Mouse (Mus musculus): ENCODE results near the gene Hapln2.

Gene Hapln2

DNA sequence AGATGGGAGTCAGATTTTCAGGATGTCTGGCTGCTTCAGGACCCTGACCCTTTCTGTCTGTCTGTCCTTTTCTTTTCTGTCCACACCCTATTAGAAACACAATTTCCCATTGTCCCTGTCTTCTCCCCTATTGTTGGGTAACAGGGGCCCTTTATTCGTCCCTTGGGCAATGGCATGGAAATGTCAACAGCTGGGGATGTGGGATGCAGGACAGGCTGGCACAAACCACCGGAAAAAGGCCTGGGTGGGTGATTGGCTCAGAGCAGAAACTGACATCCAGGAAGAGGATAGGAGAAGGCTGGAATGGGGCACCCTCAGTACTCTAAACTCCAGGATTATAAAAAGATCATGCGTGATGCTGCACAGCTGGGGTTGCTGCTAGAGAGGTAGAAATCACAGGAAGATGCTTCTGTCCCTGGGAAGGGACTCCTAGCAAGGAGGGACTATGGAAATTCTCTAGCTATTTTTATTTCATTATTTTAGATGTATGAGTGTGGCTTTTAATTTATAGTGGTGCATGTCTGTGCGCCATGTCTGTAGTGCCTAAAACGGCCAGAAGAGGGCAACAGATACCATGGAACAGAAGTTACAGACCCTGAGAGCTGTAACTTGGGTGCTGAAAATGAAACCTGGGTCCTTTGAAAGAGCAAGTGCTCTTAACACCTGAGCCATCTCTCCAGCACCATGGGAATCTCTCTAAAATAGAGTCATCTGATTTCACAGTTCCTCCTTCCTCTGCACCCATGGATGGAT lies at the start of gene Hapln2:
TSS of gene Hapln2 (minus strand) at position 150 of the 753 bp plus-strand sequence.
- in situ Hi-C loops (cut with MboI, MseI) = no loop called here

DNA sequence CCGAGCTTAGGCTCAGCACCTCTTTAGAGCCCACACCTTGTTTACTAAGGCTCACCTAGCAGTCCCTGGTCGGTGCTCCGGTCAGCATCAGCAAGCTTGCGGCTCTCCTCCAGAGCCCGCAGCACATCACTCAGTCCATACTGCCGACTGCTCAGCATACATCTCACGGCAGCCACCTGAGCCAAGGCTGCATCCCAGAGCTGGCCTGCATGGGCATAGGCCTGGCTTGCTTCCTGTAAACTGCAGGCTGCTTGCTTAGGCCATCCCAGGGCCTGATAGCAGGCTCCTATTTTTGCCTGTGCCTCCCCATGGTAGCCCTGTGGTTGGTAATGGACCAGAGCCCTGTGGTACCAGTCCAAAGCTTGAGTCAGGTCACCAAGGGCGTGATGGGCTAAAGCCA lies 47.4 kb upstream of the Hapln2 start:
- in situ Hi-C loops (cut with MboI, MseI) = loop anchor here (5.0 kb wide), 1 partner anchor 67 kb away; no protein-coding TSS in a partner anchor

DNA sequence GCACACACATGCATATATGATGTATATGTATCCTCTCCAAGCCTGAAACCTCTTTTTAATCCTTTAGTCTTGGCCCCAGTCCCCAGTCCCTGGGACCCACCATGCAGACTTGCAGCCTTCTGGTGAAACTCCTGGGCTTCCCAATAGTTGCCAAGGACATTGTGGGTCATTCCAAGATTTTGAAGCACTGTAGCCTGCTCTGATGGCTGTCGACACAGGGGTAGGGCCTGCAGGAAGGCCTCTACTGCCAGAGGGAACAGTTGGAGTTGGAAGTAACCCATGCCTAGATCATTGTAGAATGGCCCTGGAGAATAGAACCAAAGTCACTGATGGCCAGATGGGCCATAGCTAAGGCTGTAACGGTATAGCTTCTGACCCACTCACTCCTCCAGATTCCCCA lies 47.0 kb upstream of the Hapln2 start:
- in situ Hi-C loops (cut with MboI, MseI) = loop anchor here (5.0 kb wide), 1 partner anchor 67 kb away; no protein-coding TSS in a partner anchor

DNA sequence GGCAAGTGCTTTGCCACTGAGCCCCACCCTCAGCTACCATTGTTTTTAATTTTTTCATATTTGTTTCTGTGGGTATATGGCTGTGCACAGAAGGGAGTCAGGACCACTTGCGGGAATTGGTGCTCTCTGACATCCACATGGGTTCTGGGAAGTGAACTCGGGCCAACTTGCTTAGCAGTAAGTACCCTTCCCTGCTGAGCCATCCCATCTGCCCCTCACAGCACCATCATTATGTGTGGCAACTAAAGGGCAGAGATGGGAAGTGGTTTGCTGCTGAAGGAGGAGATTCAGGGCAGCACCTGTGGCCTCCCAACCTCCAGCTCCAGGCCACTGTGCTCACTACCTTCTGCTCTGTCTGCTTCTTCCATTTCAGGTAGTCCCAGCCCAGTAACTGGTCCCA lies 46.2 kb upstream of the Hapln2 start:
- in situ Hi-C loops (cut with MboI, MseI) = loop anchor here (5.0 kb wide), 1 partner anchor 66 kb away; no protein-coding TSS in a partner anchor

DNA sequence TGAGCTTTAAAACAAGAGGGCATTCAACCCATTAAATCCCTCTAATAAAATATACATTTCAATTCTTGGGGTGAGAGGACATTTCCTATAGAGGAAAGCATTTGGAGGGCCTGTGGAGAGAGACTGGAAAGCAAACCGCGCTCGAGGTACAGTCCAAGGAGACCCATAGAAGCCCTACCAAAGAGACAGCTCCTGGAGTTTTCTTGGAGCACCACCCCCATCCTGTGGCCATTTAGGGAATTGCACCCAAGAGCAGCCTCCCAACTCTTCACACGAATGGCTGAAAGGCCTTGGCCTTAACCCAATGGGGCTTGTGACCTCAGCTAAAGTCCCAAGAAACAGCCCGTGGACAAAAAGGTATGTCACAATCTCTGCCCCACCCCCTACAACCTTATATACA lies 44.4 kb upstream of the Hapln2 start:
- in situ Hi-C loops (cut with MboI, MseI) = loop anchor here (5.0 kb wide), 1 partner anchor 64 kb away; no protein-coding TSS in a partner anchor

DNA sequence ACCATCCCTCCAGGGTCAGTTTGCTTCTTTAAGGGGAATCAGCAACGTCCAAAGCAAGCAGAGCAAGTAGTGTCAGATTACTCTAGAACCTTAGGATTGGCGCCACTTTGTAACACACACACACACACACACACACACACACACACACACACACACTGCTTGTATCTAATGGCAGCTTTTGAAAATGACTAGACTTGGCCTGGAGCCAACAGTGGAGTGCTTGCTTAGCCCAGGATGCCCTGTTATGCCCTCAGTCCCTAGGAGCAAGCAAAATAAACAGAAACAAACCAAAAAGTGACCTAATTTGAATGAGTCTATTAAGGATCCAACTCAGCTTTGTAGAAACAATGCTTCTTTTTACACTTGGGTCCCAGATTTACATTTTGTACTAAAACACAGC lies 41.0 kb upstream of the Hapln2 start:
- in situ Hi-C loops (cut with MboI, MseI) = no loop called here

DNA sequence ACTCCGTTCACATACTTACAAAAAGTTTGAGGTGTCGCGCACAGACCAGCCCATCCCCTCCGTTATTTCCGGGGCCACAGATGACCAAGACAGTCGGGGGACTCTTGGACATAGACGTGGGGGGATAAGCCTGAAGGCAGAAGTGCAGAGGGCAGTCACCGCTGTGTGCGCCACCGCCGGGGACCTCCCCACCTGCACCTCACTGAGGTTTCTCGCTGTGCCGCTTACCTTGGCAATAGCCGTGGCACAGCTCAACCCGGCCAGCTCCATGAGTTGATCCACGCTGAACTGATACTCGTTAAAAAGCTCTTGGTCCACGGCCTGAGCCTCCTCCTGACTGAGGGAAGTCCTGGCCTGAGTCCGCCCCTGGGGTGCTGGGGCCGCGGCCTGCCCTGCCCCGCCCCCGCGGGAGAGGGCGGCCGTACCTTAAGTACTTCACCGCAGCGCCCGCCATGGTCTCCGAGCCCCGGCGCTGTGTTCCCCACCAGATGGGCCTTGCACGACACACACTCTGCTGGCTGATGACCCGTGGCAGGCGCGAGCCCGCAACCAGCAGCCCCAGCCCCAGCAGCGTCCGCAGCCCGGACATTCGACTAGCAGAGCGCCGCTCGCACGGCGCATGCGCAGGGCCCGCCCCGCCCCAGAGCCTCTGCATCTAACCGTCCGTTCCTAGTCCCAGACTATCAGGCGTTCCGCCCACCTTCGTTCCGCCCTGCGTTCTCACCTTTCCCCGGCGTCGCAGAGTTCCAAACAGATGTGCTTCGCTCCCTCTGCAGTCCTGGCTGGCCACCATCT lies 30.7 kb upstream of the Hapln2 start, which contains the start of gene Naxe:
TSS of gene Naxe (minus strand) at position 594 of the 795 bp plus-strand sequence.
- in situ Hi-C loops (cut with MboI, MseI) = no loop called here

DNA sequence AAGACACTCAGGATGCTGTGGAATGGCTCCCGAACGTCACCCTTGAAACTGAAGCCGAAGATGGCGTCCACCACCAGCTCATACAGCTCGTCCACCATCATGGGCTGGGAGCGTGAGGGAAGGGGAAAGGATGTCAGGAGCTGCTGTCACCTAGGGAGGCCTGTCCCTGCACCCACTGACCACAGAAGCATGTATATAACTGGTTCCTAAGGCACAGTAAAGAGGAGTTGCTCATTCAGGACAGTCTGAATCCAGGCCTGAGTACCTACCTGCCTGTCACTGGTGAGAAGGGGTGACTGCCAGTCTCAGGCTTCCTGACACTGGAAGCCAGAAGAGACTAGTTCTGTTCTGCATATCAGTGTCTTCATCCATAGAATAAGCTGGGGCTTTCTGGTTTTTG lies 29.6 kb upstream of the Hapln2 start:
- in situ Hi-C loops (cut with MboI, MseI) = no loop called here

DNA sequence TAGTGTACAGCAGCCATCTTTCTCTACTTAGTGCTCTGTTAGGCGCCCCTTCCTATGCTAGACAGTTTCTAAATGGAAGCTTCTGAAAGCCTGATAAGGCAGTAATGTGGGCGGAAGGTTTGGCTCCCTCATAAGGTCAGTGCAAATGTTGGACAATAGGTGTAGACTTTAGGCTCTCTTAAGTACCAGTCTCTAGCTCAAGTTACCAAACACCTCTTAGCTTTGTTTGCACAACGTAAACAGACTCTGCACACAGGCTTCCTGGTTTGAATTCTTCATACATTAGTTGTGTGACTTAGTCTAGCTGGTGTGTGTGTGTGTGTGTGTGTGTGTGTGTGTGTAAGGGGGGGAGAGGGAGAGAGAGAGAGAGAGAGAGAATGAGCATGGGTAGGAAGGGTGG lies 22.1 kb upstream of the Hapln2 start:
- in situ Hi-C loops (cut with MboI, MseI) = no loop called here

DNA sequence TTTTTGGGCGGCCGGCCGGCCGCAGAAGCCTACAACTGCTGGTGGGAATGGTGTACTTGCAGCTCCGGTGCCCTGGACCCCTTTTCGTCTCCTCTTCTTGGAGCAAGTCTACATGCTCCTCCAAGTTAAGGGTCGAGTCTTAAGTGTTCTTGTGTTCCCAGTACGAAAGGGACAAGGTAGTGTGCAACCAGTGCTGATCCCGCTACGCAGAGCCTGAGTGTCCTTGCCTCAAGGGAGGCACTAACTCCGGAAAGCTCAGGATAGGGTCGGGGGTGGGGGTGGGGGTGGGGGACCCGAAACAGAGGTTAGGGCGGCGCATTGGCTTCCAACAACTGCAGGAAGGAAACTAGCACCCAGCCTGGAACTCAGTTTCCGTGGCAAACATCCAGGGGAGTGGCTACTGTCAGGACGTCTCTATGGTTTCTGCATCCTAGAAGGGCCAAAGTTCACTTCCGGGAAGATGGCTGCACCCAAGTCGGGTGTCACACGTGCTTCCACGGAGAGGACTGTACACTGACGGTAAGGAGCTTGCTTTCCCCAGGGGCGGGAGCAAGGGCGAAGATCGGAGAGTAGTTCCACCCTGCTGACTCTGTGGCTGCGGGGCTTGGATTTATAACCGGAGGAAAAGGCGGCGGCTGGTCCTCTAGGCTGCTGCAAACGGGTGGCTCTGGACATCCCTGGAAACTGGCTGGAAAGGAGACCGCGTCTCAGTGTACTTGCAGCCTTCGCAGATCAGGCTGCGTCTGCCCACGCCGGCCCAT lies 15.5 kb upstream of the Hapln2 start, which contains the start of gene Gpatch4:
TSS of gene Gpatch4 (plus strand) at position 448 of the 761 bp plus-strand sequence.
- in situ Hi-C loops (cut with MboI, MseI) = no loop called here

DNA sequence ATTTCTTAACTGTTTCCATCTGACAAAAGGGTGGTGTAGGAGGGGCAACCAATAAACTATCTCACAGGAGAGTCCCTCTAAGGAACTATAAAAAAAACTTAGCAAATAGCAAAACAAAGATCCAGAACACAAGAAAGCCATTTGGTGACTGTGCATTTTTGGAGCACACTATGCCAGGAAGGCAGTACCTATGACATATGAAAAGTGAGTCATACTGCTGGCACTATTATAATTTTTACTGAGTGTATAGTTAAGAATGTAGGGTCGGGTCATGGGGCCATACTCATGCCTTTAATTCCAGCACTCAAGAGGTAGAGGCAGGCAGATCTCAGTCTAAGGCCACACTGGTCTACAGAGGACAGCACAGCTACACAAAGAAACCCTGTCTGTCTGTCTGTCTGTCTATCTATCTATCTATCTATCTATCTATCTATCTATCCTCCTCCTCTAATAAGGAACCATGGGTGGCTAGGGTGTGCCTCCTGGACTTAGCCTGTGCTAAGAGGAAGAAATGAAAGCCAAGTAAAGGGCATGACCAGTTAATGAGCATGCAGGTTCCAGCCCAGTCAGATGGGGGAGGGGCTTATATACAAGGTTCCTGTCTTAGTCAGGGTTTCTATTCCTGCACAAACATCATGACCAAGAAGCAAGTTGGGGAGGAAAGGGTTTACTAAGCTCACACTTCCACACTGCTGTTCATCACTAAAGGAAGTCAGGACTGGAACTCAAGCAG lies 8.3 kb upstream of the Hapln2 start:
- in situ Hi-C loops (cut with MboI, MseI) = no loop called here

DNA sequence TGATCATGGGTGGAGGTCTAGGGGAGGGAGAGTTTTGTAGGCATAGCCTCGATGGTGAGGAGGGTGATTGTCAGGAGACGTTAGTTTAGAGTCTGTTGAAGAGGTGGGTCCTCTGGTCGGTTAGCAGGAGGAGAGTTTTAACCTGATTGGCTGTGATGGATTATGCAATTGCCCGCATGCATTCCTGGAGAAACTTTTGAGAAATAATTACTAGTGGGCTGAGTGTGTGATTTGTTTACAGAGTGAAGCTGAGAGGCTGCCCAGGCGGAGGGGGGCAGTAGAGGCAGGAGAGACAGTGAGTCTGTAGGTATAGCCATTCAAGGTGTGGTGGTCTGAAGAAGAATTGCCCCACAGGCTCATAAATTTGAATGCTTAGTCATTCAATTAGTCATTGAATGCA lies 6.1 kb upstream of the Hapln2 start:
- in situ Hi-C loops (cut with MboI, MseI) = no loop called here

DNA sequence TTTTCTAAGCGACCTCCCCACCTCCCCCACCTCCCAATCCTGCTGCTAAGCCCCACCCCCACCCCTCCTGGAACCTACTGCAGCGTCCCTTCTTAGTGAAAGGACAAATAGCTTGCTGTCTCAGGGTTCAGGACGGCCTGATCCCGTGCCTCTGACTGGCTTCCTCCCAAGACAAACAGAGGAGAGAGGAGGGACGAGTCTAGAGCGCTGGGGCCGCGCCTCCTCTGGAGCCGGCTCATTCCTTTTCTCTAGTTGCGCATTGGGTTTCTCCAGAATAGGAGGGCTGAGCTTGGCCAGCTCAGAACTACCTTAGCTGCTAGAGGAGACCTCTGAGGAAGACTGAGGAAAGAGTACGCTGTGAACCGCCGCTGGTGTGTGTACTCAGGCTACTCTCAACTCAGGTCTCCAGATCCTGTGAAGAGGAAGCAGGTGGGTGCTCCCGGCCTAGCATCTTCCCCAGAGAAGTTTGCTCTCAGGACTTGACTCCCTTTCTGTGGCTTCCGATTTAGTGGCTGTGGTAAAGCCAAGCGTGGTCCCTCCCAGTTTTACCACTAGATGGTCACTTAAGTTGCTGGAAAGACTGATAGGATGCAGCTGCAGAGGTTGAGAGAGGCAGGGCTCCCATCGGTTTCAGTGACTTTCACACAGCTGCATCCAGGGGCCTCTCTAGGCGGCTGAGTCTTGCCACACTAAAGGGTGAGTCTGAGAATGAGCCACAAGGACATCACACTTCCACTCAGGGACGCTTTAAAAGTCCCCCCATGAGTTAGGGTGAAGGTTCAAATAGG lies 3.4 kb upstream of the Hapln2 start:
- in situ Hi-C loops (cut with MboI, MseI) = no loop called here

DNA sequence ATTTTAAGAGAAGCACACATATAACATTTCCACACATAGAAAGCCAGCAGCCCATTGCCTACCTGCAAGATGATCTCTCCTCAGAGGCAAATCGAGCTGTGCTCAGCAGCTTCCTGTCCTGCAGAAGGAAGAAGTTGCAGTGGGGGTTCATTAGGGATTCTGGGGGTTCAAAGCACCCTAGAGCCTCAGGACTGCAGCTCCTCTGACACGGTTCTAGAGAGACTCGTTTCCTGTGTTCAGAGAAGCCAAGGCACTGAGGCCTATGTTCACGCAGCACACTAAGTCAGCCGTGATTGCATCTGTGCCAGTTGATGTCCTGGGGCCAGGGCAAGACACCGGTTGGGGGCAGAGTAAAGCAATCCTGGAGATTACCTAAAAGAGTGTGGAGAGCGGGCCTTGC lies 560 bp downstream of the Hapln2 start:
- in situ Hi-C loops (cut with MboI, MseI) = no loop called here

DNA sequence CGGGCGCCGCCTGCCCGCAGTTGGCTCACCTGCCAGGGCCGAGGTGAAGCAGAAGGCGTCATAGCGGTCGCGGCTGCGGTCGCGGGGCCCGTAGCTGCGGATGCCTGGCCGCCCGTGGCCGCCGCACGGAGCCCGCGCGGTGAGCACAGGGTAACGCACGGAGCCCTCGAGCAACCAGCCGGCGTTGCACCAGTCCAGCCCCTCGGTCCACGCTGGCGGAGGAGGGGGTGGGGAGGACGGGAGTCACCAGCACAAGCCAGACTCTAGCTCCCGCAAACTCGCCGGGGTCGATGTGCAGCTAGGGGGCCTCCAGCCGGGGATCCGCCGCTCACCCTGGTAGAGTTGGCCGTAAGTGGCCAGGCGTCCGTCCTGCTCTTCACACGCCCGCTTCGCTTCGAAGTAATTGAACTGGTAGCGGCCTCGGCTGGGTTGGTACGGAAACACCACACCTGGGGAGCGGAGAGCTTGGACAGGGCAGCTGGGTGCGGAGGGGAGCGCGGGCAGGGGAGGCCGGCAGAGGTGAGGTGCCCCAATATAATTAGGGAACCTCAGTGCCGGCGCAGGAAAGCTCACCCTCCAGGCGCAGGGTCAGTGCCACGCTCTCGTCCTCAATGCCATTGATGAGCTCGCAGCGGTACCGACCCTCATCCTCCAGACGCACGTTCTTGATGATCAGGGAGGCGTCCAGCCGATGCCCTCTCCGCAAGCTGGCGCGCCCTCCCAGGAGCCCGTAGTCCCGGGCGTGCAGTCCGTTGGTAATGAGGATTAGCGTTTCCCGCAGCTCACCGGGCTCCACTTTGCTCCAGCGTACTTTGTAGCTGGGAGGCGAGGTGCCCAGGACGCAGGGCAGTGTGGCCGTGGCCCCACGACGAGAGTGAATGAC lies 4.0 kb downstream of the Hapln2 start:
- in situ Hi-C loops (cut with MboI, MseI) = no loop called here

DNA sequence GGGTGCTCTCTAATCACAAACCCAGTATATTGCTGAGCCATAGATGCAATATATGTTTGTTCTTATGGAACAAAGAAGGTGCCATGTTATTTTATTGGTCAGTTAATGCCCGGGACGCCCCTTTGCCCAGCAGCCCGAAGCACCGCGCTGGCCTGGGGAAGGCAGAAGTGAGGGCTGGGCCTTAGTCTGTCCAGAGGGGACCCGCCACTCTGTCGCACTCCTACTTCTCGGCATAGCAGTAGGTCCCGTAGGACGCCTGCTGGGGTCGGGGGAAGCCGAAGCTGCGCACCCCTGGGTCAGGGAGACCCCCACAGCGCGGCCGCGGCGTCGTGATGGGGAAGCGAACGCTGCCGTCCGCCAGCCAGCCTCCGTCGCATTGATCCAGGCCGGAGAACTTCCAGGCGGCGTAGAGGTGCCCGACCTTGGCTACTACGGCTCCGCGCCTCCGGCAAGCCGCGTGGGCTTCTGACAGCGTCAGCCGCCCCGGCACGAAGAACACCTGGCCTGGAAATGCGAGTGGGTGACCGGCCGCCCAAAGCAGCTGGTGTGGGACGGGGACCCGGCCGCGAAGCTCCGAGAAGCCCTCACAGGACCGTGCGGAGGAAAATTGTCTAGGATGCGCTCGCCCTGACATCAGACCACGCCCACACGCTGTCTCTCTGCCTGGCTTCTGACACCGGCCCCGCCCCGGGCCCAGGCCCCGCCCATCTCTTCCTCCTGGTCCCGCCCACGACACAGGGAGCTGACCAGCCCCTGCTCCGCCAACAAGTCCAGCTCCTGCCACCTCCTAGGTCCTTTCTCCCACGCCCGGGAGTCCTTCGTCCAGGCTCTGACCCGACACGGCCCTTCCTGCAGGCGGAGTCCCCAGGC lies 4.8 kb downstream of the Hapln2 start:
- in situ Hi-C loops (cut with MboI, MseI) = no loop called here

DNA sequence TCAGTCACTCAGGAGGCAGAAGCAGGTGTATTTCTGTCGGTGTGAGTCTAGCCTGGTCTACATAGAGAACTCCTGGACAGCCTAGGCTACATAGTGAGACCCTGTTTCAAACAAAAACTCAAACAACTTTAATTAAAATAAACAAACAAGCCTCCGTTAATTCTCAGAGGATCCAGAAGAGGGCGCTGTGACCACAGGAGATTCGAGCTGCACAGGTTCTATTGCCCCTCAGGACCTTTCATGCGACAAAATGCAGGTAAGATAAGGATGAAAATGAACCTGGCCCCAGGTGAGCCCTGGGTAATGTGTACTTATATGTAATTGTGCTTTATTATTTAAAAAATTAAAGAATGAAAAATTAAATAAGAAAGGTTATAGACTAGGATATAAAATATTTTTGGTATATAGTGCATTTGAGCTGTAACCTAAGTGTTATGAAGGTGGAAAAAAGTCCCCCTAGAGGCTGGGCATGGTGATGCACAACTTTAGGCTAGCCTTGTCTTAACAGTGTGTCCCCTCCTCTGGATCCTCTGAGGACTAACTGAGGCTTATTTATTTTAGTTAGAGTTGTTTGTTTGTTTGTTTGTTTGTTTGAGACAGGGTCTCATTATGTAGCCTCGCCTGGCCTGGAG lies 16.6 kb downstream of the Hapln2 start:
- in situ Hi-C loops (cut with MboI, MseI) = no loop called here

Data from T-helper 2 cell (primary cell).